Mouse (Mus musculus) stomach, embryonic 15.5 days (tissue): ENCODE data around the gene Mtg1. TPM values are rescaled to one million over a fixed set of nuclear protein-coding genes. Genes with fewer than 3 reads are reported as not detected.
"Not testable (repeated sequence)": the region's sequence is repeated elsewhere in the genome, so short reads cannot be mapped to it uniquely, and the experiment has no call there.

Experiments used
- ATAC-seq: fragments of 200-750 bp; cut with Nextera tagmentation; 2 replicates; pipeline ENCODE4 v1.8.0; 2017; ENCODE audit warnings: low read depth, moderate number of reproducible peaks, moderate TSS enrichment; ENCODE audit not compliant: insufficient read depth, low FRiP score
- H3K27ac ChIP-seq: fragments of 300-500 bp; sonication (generic); 2 replicates; pipeline ENCODE4 v1.5.1; 2015; ENCODE audit warnings: mild to moderate bottlenecking, inconsistent platforms
- H3K27me3 ChIP-seq: fragments of 300-500 bp; sonication (generic); replicated peaks from 2 replicates; pipeline ENCODE4 v1.6.1; 2015; ENCODE audit warnings: inconsistent platforms
- H3K36me3 ChIP-seq: fragments of 300-500 bp; sonication (generic); 2 replicates; pipeline ENCODE4 v1.6.1; 2015; ENCODE audit warnings: inconsistent platforms
- H3K4me1 ChIP-seq: fragments of 300-500 bp; sonication (generic); 2 replicates; pipeline ENCODE4 v1.6.1; 2015; ENCODE audit warnings: inconsistent platforms
- H3K4me2 ChIP-seq: fragments of 300-500 bp; sonication (generic); 2 replicates; pipeline ENCODE4 v1.6.1; 2015; ENCODE audit warnings: mild to moderate bottlenecking, inconsistent platforms
- H3K4me3 ChIP-seq: fragments of 300-500 bp; sonication (generic); replicated peaks from 2 replicates; pipeline ENCODE4 v1.5.1; 2015; ENCODE audit warnings: inconsistent platforms
- H3K9ac ChIP-seq: fragments of 300-500 bp; sonication (generic); 2 replicates; pipeline ENCODE4 v1.6.1; 2015; ENCODE audit warnings: inconsistent platforms
- H3K9me3 ChIP-seq: fragments of 300-500 bp; sonication (generic); 2 replicates; pipeline ENCODE4 v1.6.1; 2016; ENCODE audit warnings: inconsistent platforms
- WGBS: fragments of 180-500 bp; shearing (Covaris S2); methylation state at CpG from one replicate; pipeline ENCODE4 v1.1.7; 2015; 5-methylcytosine and 5-hydroxymethylcytosine counted together
- polyA plus RNA-seq: library from polyadenylated mRNA; unstranded; fragments of >200 nt; fragmentation: Nextera tagmentation; extraction: Ambion mirVana; gene quantifications from 2 replicates; pipeline ENCODE4 v1.2.1, GENCODE M21; 2015

Mtg1 gene
- polyA plus RNA-seq, 1 experiment from 2014 or later = 23.5 TPM

- H3K9ac ChIP-seq, H3K4me3 ChIP-seq, H3K36me3 ChIP-seq, H3K27ac ChIP-seq, H3K4me2 ChIP-seq, H3K4me1 ChIP-seq, ATAC-seq, H3K27me3 ChIP-seq, H3K9me3 ChIP-seq: not testable (repeated sequence)
- WGBS = 91% methylated on average over 7 of the region's 7 CpGs
Observed at GRCm38 (mm10) chr7:140134033-140134432, 3.3 kb upstream of the Mtg1 start.

- H3K4me3 ChIP-seq = no peak overlapping the region
- H3K9ac ChIP-seq = no peak overlapping the region
- H3K27me3 ChIP-seq = no peaks in the 10 kb centered on the region
- no peaks in the 10 kb centered on the region for H3K36me3 ChIP-seq
- no peaks in the 10 kb centered on the region for H3K9me3 ChIP-seq
- H3K4me1 ChIP-seq = peaks cover 4% of the 10 kb centered on the region; the same call in 1 of the 2 replicates
- no peak overlapping the region for H3K27ac ChIP-seq
- no peak for ATAC-seq
- 85% methylated on average over 5 of the region's 5 CpGs for WGBS
- H3K4me2 ChIP-seq = no peak overlapping the region
Observed at GRCm38 (mm10) chr7:140135106-140135770, 2.1 kb upstream of the Mtg1 start.

GRCm38 (mm10) chr7:140138021-140138310, 602 bp downstream of the Mtg1 start:
- Histone ChIP-seq H3K9me3 (no peaks in the 10 kb centered on the region), H3K4me2 (peak overlapping the region; percentile 92), H3K4me3 (peak overlapping the region; percentile 62), H3K27ac (peak overlapping the region; percentile 80), H3K9ac (peak overlapping the region; percentile 78), H3K36me3 (no peaks in the 10 kb centered on the region), H3K4me1 (peaks cover 4% of the 10 kb centered on the region; the same call in 1 of the 2 replicates), H3K27me3 (no peaks in the 10 kb centered on the region)
- WGBS = 2% methylated on average over 8 of the region's 8 CpGs
- no peak for ATAC-seq

- WGBS = 5% methylated on average over 14 of the region's 14 CpGs
- Histone ChIP-seq H3K9me3 (no peaks in the 10 kb centered on the region), H3K4me2 (no peak overlapping the region), H3K27ac (no peak overlapping the region), H3K4me1 (peaks cover 4% of the 10 kb centered on the region; the same call in 1 of the 2 replicates), H3K27me3 (no peaks in the 10 kb centered on the region), H3K36me3 (no peaks in the 10 kb centered on the region), H3K9ac (no peak overlapping the region), H3K4me3 (no peak overlapping the region)
- ATAC-seq = no peak
Observed at GRCm38 (mm10) chr7:140141350-140141749, 4.0 kb downstream of the Mtg1 start.

GRCm38 (mm10) chr7:140144550-140144949, 7.2 kb downstream of the Mtg1 start:
- Histone ChIP-seq H3K36me3 (no peaks in the 10 kb centered on the region), H3K27me3 (no peaks in the 10 kb centered on the region), H3K9ac (no peak overlapping the region), H3K9me3 (no peaks in the 10 kb centered on the region), H3K4me2 (no peak overlapping the region), H3K27ac (no peak overlapping the region), H3K4me3 (no peak overlapping the region), H3K4me1 (no peaks in the 10 kb centered on the region)
- no peak for ATAC-seq
- 85% methylated on average over 4 of the region's 4 CpGs for WGBS

- peak overlapping the region; percentile 19 for H3K4me3 ChIP-seq
- no peak for ATAC-seq
- H3K4me2 ChIP-seq = peak overlapping the region; percentile 56
- H3K27me3 ChIP-seq = peaks cover 33% of the 10 kb centered on the region
- H3K4me1 ChIP-seq = peaks cover 8% of the 10 kb centered on the region
- 6% methylated on average over 28 of the region's 28 CpGs for WGBS
- no peak overlapping the region for H3K9ac ChIP-seq
- H3K27ac ChIP-seq = no peak overlapping the region
- no peaks in the 10 kb centered on the region for H3K9me3 ChIP-seq
- H3K36me3 ChIP-seq = no peaks in the 10 kb centered on the region
Observed at GRCm38 (mm10) chr7:140153383-140153782, 16.0 kb downstream of the Mtg1 start.

GRCm38 (mm10) chr7:140153829-140154217, 16.5 kb downstream of the Mtg1 start:
- Histone ChIP-seq H3K4me2 (peak overlapping the region; percentile 56), H3K9me3 (no peaks in the 10 kb centered on the region), H3K4me1 (peaks cover 8% of the 10 kb centered on the region), H3K9ac (no peak overlapping the region), H3K27me3 (peaks cover 33% of the 10 kb centered on the region), H3K36me3 (no peaks in the 10 kb centered on the region), H3K27ac (no peak overlapping the region), H3K4me3 (peak overlapping the region; percentile 29)
- 20% methylated on average over 4 of the region's 4 CpGs for WGBS
- ATAC-seq = no peak

GRCm38 (mm10) chr7:140154218-140154927, 17.0 kb downstream of the Mtg1 start, which contains the start of gene Sprn:
Gene Sprn (minus strand): TSS chr7:140154877.
- H3K9ac ChIP-seq = no peak within 1 kb of the TSS
- no peak for ATAC-seq
- H3K4me3 ChIP-seq = peak within 1 kb of the TSS; percentile 29
- H3K9me3 ChIP-seq = no peaks in the 10 kb centered on the region
- no peak within 1 kb of the TSS for H3K27ac ChIP-seq
- peaks cover 8% of the 10 kb centered on the region for H3K4me1 ChIP-seq
- no peaks in the 10 kb centered on the region for H3K36me3 ChIP-seq
- H3K4me2 ChIP-seq = peak within 1 kb of the TSS; percentile 55
- H3K27me3 ChIP-seq = peaks cover 33% of the 10 kb centered on the region
- WGBS = 5% methylated on average over 28 of the region's 28 CpGs

GRCm38 (mm10) chr7:140160363-140160762, 23.0 kb downstream of the Mtg1 start:
- Histone ChIP-seq H3K9ac (no peak overlapping the region), H3K27me3 (peaks cover 7% of the 10 kb centered on the region; the same call in 1 of the 2 replicates), H3K27ac (no peak overlapping the region), H3K4me3 (no peak overlapping the region), H3K36me3 (no peaks in the 10 kb centered on the region), H3K4me2 (no peak overlapping the region), H3K9me3 (no peaks in the 10 kb centered on the region), H3K4me1 (no peaks in the 10 kb centered on the region)
- ATAC-seq = no peak
- WGBS = 81% methylated on average over 3 of the region's 3 CpGs

GRCm38 (mm10) chr7:140164664-140165063, 27.3 kb downstream of the Mtg1 start, which contains the start of gene Olfr522:
Gene Olfr522 (minus strand): TSS chr7:140164764.
- Histone ChIP-seq H3K9ac (no peak within 1 kb of the TSS), H3K27ac (no peak within 1 kb of the TSS), H3K4me3 (no peak within 1 kb of the TSS), H3K27me3 (no peaks in the 10 kb centered on the region), H3K9me3 (no peaks in the 10 kb centered on the region), H3K4me1 (no peaks in the 10 kb centered on the region), H3K36me3 (no peaks in the 10 kb centered on the region), H3K4me2 (no peak within 1 kb of the TSS)
- ATAC-seq = no peak
- WGBS = 77% methylated on average over 7 of the region's 7 CpGs

GRCm38 (mm10) chr7:140167950-140168349, 30.6 kb downstream of the Mtg1 start:
- H3K9me3 ChIP-seq = no peaks in the 10 kb centered on the region
- no peak for ATAC-seq
- H3K4me1 ChIP-seq = no peaks in the 10 kb centered on the region
- H3K36me3 ChIP-seq = no peaks in the 10 kb centered on the region
- no peak overlapping the region for H3K27ac ChIP-seq
- 68% methylated on average over 1 of the region's 1 CpGs for WGBS
- H3K4me2 ChIP-seq = no peak overlapping the region
- H3K9ac ChIP-seq = no peak overlapping the region
- no peak overlapping the region for H3K4me3 ChIP-seq
- H3K27me3 ChIP-seq = no peaks in the 10 kb centered on the region

GRCm38 (mm10) chr7:140169386-140169785, 32.0 kb downstream of the Mtg1 start:
- ATAC-seq = no peak
- 57% methylated on average over 4 of the region's 4 CpGs for WGBS
- Histone ChIP-seq H3K4me3 (no peak overlapping the region), H3K36me3 (no peaks in the 10 kb centered on the region), H3K9me3 (no peaks in the 10 kb centered on the region), H3K4me1 (no peaks in the 10 kb centered on the region), H3K4me2 (no peak overlapping the region), H3K9ac (no peak overlapping the region), H3K27ac (no peak overlapping the region), H3K27me3 (no peaks in the 10 kb centered on the region)
